Mouse (Mus musculus): ENCODE results near the gene Mrpl12. TPM values are rescaled to one million over a fixed set of nuclear protein-coding genes. Genes with fewer than 3 reads are reported as not detected.

The Mrpl12 gene
- total RNA-seq (2021): 100 to 1,000 TPM; 121 to 147 TPM
- long read RNA-seq, experiment 1, transcript Mrpl12-201 (5 exons, 1,316 nt): major isoform, 108 of 111 reads
- long read RNA-seq, experiment 1, partial matches to known transcripts: 1 of 111 reads
- long read RNA-seq, experiment 1, other reads (novel, unspliced or antisense): 1 of 111 reads
- long read RNA-seq, experiment 2, transcript Mrpl12-201 (5 exons, 1,316 nt): major isoform, 158 of 167 reads
- long read RNA-seq, experiment 2, partial matches to known transcripts: 2 of 167 reads
- long read RNA-seq, experiment 2, other reads (novel, unspliced or antisense): 6 of 167 reads

- peak; percentile 84 for DNase-seq
These were observed at the start of gene Mrpl12 for GRCm38 (mm10) chr11:120484265-120484981. Gene Mrpl12, plus strand, starts transcription at chr11:120484613.

- DNase-seq: peak; percentile 93
These were observed 47.1 kb upstream of the Mrpl12 start, which contains the start of gene Nploc4 for GRCm38 (mm10) chr11:120437152-120437856. Gene Nploc4, minus strand, starts transcription at chr11:120437708.

- DNase-seq: no peak
These were observed 46.5 kb upstream of the Mrpl12 start for GRCm38 (mm10) chr11:120437857-120438385.

GRCm38 (mm10) chr11:120442344-120442743, 42.1 kb upstream of the Mrpl12 start, which contains the start of gene Tspan10:
Gene Tspan10, plus strand, starts transcription at chr11:120442644.
- no peak for DNase-seq

- no peak for DNase-seq
These were observed 41.6 kb upstream of the Mrpl12 start for GRCm38 (mm10) chr11:120442765-120443280.

- no peak for DNase-seq
These were observed 40.3 kb upstream of the Mrpl12 start for GRCm38 (mm10) chr11:120444106-120444505.

GRCm38 (mm10) chr11:120445475-120445874, 38.9 kb upstream of the Mrpl12 start:
- DNase-seq: no peak

GRCm38 (mm10) chr11:120447179-120447578, 37.2 kb upstream of the Mrpl12 start:
- no peak for DNase-seq

- DNase-seq: no peak
These were observed 32.2 kb upstream of the Mrpl12 start for GRCm38 (mm10) chr11:120452246-120452645.

- DNase-seq: no peak
These were observed 31.1 kb upstream of the Mrpl12 start, which contains the start of gene Pde6g for GRCm38 (mm10) chr11:120453306-120453705. Gene Pde6g, minus strand, starts transcription at chr11:120453500.

- no peak for DNase-seq
These were observed 29.4 kb upstream of the Mrpl12 start for GRCm38 (mm10) chr11:120454965-120455364.

- DNase-seq: no peak
These were observed 29.0 kb upstream of the Mrpl12 start for GRCm38 (mm10) chr11:120455413-120455812.

- no peak for DNase-seq
These were observed 27.0 kb upstream of the Mrpl12 start for GRCm38 (mm10) chr11:120457370-120457769.

GRCm38 (mm10) chr11:120457772-120458751, 26.4 kb upstream of the Mrpl12 start, which contains the start of the genes Oxld1 and Ccdc137:
Gene Oxld1, minus strand, starts transcription at chr11:120458068.
Gene Ccdc137, plus strand, starts transcription at chr11:120458115.
- DNase-seq: peak; percentile 73

GRCm38 (mm10) chr11:120458847-120459597, 25.4 kb upstream of the Mrpl12 start:
- no peak for DNase-seq

- DNase-seq: no peak
These were observed 20.9 kb upstream of the Mrpl12 start for GRCm38 (mm10) chr11:120463536-120463935.

GRCm38 (mm10) chr11:120464365-120464764, 20.0 kb upstream of the Mrpl12 start:
- DNase-seq: no peak

GRCm38 (mm10) chr11:120465521-120465920, 18.9 kb upstream of the Mrpl12 start:
- no peak for DNase-seq

GRCm38 (mm10) chr11:120467051-120467735, 17.2 kb upstream of the Mrpl12 start, which contains the start of gene Arl16:
Gene Arl16, minus strand, starts transcription at chr11:120467607.
- peak; percentile 91 for DNase-seq

Data from gastrocnemius, postnatal 10 days (tissue).